Mouse (Mus musculus): ENCODE results near the gene Edn3.

The Edn3 gene

DNA sequence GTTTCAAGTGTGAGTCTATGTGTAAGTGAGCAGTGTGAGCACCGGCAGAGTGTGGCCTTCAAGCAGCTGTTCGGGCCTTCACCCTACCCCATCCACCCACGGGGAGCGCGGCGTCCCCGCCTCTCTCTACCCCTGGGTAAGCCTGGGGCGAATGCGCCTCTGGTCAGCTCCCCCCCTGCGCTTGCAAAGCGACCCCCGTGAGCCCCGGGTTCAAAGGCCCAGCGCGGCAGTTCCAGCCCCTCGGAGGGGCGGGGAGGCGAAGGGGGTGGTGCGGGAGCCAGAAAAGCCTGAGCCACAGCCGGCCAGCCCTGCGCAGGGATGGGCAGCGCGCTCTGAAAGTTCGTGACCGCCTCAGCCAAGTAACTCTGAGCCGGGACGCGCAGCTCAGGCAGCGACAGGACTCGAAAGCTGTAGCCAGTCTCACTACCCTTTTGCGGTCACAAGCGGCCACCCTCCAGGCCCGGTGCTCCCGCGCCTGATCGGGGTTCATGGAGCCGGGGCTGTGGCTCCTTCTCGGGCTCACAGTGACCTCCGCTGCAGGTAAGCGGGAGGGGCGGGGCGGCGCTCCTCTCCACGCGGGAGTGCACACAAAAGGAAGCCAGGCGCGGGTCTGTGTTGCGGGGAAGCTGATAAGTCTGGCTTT lies at the start of gene Edn3:
Edn3 (plus strand) TSS at position 141 of the 643 bp plus-strand sequence.
- DNase-seq, result no peak

DNA sequence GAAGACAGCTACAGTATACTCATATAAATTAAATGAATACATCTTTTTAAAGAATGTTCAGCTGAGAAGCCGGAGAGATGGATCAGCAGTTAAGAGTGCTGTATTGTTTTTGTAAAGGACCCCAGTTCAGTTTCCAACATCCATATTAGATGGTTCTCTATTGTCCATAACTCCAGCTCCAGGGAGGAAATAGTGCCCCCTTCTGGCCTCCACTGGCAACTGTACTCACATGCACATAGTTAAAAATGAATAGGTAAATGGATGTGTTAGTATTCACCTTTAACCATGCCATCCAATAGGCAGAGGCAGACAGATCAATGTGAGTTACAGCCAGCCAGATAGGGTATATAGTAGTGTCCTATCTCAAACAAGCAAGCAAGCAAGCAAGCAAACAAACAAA lies 48.4 kb upstream of the Edn3 start:
- DNase-seq, result no peak

DNA sequence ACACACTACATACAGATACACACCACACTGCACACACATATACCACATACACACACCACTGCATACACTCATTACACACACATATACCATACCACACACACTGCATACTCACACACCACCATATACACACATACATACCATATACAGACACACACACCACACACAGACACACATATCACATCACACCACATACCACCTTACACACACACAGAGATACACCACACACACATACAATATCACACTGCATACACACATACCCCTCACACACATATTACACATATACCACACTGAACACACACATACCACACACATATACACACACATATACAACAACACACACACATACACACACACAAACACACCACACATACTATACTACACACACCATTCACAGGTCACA lies 44.5 kb upstream of the Edn3 start:
- no peak for DNase-seq

DNA sequence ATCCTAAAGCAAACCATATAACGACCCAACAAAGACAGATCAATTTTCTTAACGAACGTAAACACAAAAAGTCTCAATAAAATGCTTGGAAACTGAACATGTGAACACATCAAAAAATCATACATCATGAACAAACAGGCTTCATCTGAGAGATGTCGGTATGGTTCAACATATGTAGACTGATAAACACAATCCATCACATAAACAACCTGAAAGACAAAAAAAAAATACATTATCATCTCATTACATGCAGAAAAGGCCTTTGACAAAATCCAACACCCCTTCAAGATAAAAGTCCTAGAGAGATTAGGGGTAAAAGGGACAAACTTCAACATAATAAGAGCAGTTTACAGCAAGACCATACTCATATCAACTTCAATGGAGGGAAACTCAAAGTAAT lies 42.6 kb upstream of the Edn3 start:
- no peak for DNase-seq

DNA sequence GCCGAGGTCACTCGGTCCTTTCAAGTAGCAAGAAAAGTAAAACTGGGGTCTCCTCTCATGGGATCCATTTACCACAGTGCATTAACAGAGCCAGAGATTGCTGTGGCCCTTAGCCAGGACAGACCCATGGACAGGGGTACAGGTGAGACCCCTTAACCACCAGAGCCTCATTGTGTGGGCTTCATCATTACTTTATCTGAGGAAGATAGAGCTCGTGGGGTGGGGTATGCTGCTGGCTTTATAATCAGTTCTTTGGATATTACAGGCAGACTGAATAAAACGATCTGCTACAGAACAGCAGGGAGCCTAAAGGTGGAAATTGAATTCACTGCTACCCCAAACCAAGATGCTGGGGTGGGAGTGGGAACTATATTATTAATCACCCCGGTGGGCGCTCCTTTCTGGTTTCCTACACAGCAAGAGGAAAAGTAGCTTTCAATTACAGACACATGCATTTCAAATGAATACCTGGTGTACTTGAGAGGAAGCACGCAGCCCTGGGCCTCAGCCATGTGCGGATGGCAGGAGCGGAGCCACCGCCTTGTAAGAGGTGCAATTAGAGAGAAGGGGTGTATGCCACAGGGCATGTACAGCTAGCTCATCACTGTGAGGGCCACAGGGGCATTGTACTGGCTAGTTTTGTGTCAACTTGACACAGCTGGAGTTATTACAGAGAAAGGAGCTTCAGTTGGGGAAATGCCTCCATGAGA lies 33.1 kb upstream of the Edn3 start:
- DNase-seq, result no peak

DNA sequence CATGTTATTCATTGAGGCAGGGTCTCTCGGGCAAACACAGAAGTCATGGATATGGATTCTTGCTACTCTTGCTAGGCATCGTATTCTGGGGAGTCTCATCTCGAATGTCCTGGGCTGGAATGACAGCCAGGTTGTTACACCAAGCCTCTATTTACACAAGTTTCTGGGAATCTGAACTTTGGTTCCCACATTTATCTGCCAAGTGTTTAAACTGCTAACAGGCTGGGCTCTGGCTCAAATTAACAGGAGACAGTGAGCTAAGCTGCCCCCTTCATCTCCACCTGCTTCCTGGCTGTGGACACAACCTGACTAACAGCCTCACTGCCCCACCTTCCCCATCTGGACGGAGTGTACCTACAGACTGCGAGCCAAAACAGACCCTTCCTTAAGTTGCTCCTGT lies 28.5 kb upstream of the Edn3 start:
- no peak for DNase-seq

DNA sequence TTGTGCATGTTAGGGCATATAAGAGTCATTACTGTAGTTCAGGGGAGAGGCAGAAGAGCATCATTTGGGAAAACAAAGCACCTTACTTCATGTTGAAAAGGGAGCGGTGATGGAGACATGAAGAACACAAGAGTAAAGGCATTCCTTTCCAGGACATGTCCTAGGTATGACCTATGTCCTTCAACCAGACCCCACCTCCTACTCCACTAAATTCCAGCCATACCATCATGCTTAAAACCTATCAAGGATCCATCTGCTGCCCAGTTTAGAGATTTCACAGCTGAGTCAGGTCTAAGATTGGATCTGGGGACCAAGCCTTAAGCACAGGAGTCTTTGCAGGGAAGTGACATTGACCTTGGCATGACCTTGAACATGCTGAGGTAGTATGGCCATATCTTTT lies 25.1 kb upstream of the Edn3 start:
- no peak for DNase-seq

DNA sequence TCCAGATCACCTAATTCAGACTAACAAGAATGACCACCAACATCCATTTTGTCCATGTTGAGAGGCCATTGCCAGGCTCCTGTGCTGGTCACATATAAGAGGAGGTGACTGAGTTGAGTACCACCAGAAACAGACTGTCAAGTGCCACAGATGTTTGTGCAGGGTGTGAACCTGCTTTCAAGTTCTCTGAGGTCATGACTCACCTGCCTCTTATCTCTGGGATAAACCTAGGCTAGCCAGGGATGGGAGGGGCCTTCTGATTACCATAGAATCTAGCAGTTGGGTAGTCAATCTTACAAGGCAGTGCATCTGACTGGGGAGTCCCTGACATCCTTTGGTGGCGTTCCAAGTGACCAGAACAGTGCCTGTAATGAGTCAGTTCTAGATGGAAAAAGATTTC lies 13.2 kb upstream of the Edn3 start:
- no peak for DNase-seq

DNA sequence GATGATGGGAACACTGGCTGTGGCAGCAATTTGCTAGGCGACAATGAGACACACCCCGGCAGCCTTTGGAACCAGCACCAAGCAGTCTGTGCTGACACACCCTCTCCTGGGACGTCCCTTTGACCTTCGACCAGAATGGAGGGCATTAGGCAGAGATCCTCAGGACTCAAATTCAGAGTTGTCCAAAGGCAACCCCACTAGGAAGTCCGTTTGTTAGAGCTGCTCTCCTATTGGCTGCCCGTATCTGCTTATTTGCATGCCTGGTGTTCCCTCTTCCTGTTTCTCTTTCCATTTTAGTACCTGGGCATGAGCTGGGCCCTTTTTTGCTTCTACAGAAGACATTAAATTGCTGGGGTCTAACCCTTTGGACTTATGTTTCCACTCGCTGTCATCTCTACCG lies 12.0 kb upstream of the Edn3 start:
- DNase-seq, result no peak

DNA sequence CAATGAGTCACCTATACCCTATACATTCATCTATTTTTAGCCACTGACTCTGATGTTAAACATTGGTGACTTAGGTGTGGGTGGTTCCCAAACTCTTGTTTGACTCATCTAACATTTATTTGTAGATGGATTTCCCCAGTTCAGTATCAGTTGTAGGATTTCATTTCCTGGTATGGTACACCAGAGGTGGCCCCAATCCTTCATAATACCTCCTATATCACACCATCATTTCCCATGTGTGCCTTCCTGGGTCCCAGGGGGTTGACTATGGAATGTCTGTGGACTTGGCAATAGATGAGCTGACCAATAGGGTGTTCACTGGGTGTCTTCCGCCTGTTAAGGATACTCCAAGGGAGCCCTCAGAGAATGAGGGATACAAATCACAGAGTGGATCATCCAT lies 7.2 kb upstream of the Edn3 start:
- no peak for DNase-seq

DNA sequence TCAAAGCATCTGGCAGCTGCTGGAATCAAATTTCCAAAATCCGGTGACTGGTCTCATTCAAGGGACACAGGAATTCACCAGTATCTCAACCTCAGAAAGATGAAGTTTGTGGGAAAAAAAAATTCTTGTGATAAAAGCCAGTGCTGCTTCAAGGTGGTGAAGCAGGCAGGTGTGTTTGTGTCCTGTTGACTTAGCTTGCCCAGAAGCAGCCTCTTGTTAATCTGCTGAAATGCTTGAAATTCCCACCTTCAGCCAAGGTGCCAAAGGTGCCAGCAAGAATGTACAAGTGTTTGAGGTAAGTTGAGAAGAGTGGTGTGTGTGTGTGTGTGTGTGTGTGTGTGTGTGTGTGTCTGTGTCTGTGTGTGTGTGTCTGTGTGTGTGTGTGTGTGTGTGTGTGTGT lies 6.2 kb upstream of the Edn3 start:
- no peak for DNase-seq

DNA sequence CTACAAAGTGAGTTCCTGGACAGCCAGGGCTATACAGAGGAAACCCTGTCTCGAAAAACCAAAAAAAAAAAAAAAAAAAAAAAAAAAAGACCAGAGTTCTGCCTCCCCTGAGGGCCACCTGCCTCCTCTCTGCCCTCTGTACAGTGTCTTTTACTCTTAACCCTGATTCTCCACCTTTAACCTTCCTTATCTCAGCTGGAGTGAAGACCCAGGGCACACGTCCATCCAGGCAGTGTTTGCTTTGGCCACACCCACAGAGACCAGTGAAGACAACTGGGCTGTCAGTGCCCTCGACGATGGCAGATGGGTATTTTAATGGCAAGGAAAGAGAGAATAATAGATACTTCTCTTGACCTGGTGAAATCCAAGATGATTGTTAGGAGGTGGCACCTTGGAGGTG lies 1.2 kb upstream of the Edn3 start:
- DNase-seq, result no peak

DNA sequence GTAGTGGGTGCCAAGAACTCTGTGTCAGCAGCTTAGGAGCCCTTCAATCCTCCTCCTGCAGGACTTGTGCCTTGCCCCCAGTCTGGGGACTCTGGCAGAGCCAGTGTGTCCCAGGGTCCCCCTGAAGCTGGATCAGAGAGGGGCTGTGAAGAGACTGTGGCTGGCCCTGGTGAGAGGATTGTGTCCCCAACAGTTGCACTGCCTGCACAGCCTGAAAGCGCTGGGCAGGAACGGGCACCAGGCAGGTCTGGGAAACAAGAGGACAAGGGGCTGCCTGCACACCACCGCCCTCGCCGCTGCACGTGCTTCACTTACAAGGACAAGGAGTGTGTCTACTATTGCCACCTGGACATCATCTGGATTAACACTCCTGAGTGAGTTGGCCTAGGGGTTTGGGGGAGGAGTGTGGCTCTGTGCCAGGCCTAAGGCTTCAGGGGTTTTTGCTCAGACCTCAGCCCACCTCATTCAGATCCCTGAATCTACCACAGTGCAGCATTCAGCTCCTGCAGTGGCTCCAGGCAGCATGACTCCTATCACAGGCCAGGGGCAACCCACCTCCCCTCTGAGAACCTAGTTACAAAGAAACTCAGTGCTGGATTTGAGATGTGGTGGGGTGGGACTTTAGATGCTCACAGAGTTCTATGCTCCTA lies 1.2 kb downstream of the Edn3 start:
- DNase-seq, result no peak

DNA sequence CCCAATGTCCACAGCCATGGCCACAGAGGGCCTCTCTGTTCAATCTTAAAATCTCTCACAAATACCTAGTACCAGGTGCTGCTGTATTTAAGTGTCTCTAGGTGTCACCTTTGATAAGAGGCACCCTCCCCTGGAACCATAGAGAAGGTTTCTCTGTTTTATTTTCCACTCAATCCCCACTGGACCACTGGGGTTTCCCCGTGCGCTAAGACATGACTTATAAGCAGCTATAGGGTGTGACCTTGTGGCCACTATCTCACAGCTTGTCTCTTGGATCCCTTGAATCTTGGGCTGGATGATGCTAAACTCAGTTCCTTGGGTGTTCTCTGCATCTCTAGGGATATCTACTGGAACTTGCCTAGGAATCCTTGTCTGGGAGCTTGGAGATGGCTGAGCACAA lies 1.9 kb downstream of the Edn3 start:
- DNase-seq, result no peak

DNA sequence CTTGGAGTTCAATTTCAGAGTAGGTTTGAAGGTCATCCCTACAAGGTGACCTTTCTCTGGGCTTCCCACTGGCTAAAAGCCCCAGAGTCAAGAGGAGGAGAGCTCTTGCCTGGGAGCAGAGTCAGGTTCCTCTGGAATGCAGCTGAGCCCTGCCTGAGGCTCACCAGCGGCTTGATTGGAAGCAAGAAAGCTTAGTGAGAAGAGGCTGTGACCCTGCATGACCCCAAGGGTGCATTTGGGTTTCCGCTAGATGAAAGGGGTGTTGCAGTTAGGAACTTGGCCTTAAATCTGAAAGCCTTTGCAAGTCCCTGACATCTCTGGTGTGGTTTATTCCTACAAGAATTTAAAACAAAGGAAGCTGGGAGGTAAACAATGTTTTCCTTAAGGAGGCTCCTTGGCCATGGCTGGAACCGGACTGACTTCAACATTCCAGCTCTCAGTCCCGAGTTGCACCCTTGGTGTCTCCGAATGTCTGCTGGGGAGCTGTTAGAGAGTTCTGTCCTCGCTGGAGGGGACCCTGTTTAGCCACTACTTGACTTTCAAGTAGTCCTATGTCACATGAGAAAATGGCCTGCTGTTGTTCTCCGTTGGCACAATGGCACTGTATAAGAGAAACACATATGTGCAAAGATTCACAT lies 8.6 kb downstream of the Edn3 start:
- no peak for DNase-seq

DNA sequence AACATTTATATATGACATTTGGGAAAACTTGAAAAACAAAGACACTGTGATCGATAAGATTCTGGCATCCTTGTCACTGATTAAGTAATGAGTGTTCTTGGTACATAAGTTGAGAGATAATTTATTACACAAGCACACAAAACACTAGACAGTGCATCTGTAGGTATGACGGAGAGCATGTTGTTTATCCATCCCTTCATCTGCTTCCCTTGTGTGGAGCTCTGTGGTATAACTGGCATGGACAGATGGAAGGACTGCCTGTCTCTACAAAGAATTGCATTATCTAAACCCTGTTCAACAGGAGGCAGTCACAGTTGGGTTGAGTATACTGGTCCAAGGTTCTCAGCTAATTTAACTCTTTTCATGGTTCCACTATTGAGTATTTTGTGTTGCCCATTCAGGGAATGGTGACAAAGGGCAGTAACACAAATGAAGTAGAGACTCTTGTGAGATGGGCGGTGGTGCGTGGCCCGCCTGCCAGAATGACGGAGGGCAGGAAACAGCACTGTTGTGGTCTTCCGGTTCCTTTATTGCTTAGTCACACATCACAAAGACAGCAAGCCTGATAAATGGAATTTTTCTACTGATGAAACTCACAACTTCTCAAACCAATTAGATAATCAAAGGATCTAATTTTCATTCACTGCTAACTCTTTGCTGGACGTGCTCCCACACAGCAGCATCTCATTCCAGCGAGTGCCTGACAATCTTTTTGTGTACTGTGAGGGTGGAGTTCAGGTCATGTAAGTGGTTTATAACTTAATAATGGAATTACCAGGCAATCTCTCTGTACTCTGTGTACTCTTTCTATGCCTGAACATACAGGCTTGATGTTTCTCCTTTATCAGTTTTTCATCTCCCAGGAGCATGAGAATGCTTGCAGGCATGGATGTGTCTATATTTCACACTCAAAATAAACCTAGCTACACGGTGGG lies 14.0 kb downstream of the Edn3 start:
- DNase-seq, result no peak

DNA sequence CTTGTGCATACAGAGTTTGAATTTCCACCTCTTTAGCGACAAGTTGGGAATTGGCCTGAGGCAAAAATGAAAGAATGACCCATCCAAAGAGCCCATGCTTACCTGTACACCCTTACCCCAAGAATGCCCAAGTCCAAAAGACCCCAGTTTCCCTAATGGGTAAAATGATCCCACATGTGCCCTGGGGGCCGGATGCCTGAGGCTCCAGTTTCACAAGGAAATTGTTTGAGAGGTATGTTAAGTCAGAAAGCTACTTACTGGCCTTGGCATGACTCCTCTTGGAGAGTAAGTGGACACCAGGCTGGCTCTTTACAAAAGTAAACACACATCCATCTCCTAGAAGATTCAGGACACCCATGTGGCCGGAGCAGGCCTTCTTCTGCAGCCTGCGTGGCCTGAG lies 21.6 kb downstream of the Edn3 start:
- DNase-seq, result no peak

DNA sequence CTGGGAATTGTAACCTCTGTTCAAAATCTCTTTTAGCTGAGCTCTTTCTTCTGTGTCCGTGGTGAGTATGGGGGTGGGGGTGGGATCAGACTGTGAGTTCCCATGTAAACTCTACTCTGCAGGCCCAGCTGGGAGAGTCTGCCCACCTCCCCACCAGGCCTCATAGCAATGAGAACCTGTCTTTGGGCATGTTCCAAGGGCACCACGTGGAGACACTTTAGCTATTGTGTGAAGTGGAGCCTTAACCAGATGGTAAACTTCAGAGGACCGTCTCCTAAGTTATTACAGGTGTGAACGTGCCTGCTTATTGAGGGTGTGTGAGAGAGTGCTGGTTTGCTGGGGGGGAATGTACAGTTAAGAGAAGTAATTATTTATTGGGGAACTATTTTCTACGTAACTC lies 22.5 kb downstream of the Edn3 start:
- DNase-seq, result no peak

DNA sequence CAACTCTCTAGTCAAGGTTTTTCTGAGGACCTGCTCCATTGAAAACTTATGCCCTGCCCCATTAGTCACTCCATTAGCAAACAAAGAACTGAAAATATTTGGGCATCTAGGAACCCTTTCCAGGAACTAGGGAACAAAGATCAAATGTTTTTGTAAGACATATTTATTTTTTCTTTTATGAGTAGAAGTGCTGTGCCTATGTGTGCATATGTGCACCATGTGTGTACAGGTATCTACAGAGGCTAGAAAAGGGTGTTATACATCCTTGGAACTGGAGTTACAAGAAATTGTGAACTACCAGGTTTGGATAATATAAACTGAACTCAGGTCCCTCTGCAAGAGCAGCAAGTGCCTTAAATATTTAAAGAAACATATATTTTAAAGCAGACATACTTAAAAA lies 28.4 kb downstream of the Edn3 start:
- no peak for DNase-seq

DNA sequence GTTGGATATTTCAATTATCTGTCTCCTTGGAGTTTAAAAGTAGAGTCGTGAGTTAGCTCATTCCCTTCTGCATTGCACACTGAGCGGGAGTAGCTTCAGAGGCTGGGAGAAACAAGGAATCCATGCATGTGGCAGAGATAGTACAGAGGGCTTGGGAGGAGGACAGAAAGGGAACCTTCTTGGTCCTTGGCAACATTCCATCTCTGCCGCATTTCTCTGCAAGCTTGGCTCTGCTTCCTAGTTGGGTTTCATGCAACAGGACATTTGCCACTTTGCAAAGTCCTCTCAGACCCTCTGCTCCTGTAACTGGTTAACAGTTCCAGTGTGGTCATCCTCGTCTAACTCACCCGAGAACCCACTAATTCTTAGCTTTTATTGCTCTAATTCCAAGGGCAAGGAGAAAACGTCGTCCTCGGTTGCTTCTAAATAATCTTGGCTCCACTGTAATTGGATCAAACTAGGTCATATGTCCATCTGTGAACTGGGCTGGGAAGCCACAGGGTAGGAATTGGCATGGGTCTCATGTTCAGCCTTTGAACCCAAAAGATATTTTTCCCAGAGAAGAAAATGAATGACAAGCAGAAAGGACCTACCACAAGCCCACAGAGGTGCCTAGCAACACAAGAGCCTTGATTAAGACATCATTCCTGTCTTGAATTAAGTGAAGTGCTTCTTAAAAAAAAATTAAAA lies 32.2 kb downstream of the Edn3 start:
- no peak for DNase-seq

DNA sequence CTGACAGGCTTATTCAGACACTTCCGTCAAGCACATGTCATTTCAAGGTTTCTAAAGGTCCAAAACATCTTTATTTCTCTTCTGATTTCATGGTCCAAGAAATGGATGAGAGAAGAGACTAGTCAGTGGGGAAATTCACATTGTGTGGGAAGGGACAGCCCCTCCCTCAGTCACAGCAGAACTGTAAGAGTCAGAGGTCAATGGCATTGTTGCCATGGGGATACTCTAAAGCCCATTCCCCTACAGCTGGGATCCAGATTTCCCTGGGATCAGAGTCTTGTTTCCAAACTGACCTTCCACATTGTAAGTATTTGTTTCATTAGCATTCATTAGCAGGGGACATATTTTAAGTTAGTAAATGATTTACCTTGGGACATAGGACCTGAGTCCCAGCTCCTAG lies 32.8 kb downstream of the Edn3 start:
- DNase-seq, result no peak

DNA sequence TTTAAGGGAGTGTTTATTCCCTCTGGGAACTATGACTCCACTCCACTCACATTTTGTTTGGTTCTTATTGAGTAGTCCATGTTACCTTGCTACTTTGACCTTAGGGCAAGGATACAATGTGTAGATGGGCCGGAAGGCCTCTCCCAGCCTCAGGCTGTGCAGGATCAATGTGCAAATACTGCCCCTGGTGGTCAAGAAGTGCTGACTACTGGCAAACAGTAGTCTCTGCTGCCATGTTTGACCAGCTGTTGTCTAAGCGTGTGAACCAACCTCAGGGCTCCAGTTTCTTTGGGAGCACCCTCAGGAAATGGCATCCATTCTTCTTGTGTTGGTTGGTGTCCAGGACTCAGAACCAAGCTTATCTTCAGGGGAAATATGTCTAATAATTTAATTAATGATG lies 36.6 kb downstream of the Edn3 start:
- DNase-seq, result no peak
